ENCODE assay signal across 15 mouse cellular contexts in genomic region chr1:55706933-55707332, GRCm38 (mm10).
A peak's percentile ranks its signal among the peaks of the same experiment; 100 is the strongest.
DNase-seq lines count a peak whose midpoint lies in the region; ATAC-seq and TF ChIP-seq lines count a peak whose summit lies in the region.
"Had no signal": no experiment of that assay in that cellular context is flagged by ENCODE, and none has a peak within 500 bp of the region (broad histone marks: within the 10 kb centered on the region; RNA-seq: fewer than 3 reads in every experiment).

No protein-coding gene starts in this region.

- no peaks in the 10 kb centered on the region for H3K9me3 ChIP-seq in liver, embryonic 12.5 days (replicated peaks)
- H3K9me3 ChIP-seq: hindbrain, embryonic 12.5 days; limb, embryonic 15.5 days; neural tube, embryonic 12.5 days; stomach, embryonic 15.5 days had no signal

- H3K79me2 ChIP-seq in liver, adult 2 months (ENCODE audit: control insufficient read depth, insufficient read depth, low read length) = no peaks in the 10 kb centered on the region

- TF ChIP-seq CTCF in liver, adult 2 months (IDR thresholded peaks at IDR 0.05; ENCODE audit: low read depth, low read length) = no peak
- no peak for TF ChIP-seq CTCF in brain, embryonic 14.5 days (IDR thresholded peaks at IDR 0.05; ENCODE audit: borderline replicate concordance, extremely low read depth, insufficient read depth, insufficient read length)

- no peak overlapping the region for H3K4me2 ChIP-seq in liver, embryonic 12.5 days
- H3K4me2 ChIP-seq: hindbrain, embryonic 12.5 days; limb, embryonic 15.5 days; neural tube, embryonic 12.5 days; stomach, embryonic 15.5 days had no signal

- no peak for TF ChIP-seq POLR2A in liver, adult 2 months (IDR thresholded peaks at IDR 0.05; ENCODE audit: extremely low read depth, insufficient read depth, low read length)
- TF ChIP-seq POLR2A in brain, embryonic 14.5 days (IDR thresholded peaks at IDR 0.05; ENCODE audit: borderline replicate concordance, extremely low read depth, insufficient read depth, insufficient read length, poor library complexity, severe bottlenecking) = no peak

- H3K27ac ChIP-seq in liver, adult 2 months (replicated peaks; ENCODE audit: insufficient read depth, low read depth, low read length) = peak overlapping the region; percentile 69; the same call in 1 of the 2 replicates
- H3K27ac ChIP-seq in liver, embryonic 12.5 days = no peak overlapping the region
- H3K27ac ChIP-seq: hindbrain, embryonic 12.5 days; limb, embryonic 15.5 days; neural tube, embryonic 12.5 days; stomach, embryonic 15.5 days had no signal

- no peak overlapping the region for H3K9ac ChIP-seq in liver, adult 2 months (ENCODE audit: low read depth, low read length)
- H3K9ac ChIP-seq in liver, embryonic 12.5 days = no peak overlapping the region
- H3K9ac ChIP-seq: hindbrain, embryonic 12.5 days; limb, embryonic 15.5 days; neural tube, embryonic 12.5 days; stomach, embryonic 15.5 days had no signal

- no peak overlapping the region for H3K4me3 ChIP-seq in liver, adult 2 months (ENCODE audit: insufficient read depth, low read depth, low read length)
- H3K4me3 ChIP-seq in liver, embryonic 12.5 days = no peak overlapping the region
- H3K4me3 ChIP-seq: hindbrain, embryonic 12.5 days; limb, embryonic 15.5 days; neural tube, embryonic 12.5 days; stomach, embryonic 15.5 days had no signal

- WGBS in liver, adult 2 months = 14% methylated on average over 1 of the region's 1 CpGs
- WGBS in liver, embryonic 12.5 days (ENCODE audit: insufficient replicate concordance) = 60% methylated on average over 1 of the region's 1 CpGs

- DNase-seq in liver, adult 2 months (ENCODE audit: extremely low read depth, low read depth, low spot score) = peak; percentile 99
- peak; percentile 38 for DNase-seq in brain, embryonic 14.5 days (ENCODE audit: low read depth)
- DNase-seq in kidney, adult 8-10 months = peak; percentile 69 to 90
- peak; percentile 34 to 63 for DNase-seq in kidney, postnatal 25 days
- no peak for DNase-seq in adrenal gland, postnatal 25 days
- no peak for DNase-seq in testis, postnatal 10 days (ENCODE audit: low spot score)
- DNase-seq: adrenal gland, adult 2 months; cerebellum, adult 11-12 months; gastrocnemius, postnatal 25 days; spleen, adult 18-20 months had no signal

- ATAC-seq in liver, embryonic 12.5 days = no peak

- no peaks in the 10 kb centered on the region for H3K36me3 ChIP-seq in liver, adult 2 months (ENCODE audit: control insufficient read depth, insufficient read depth, low read length)
- no peaks in the 10 kb centered on the region for H3K36me3 ChIP-seq in liver, embryonic 12.5 days
- H3K36me3 ChIP-seq: hindbrain, embryonic 12.5 days; limb, embryonic 15.5 days; neural tube, embryonic 12.5 days; stomach, embryonic 15.5 days had no signal

- peaks cover 6% of the 10 kb centered on the region for H3K4me1 ChIP-seq in liver, adult 2 months (ENCODE audit: control insufficient read depth, insufficient read depth, low read length)
- no peaks in the 10 kb centered on the region for H3K4me1 ChIP-seq in liver, embryonic 12.5 days
- H3K4me1 ChIP-seq: limb, embryonic 15.5 days; stomach, embryonic 15.5 days had no signal

- H3K27me3 ChIP-seq in liver, adult 2 months (ENCODE audit: control insufficient read depth, insufficient read depth, low read length) = no peaks in the 10 kb centered on the region
- no peaks in the 10 kb centered on the region for H3K27me3 ChIP-seq in liver, embryonic 12.5 days (replicated peaks)
- H3K27me3 ChIP-seq: hindbrain, embryonic 12.5 days; limb, embryonic 15.5 days; neural tube, embryonic 12.5 days; stomach, embryonic 15.5 days had no signal

Comparison
In these comparisons a context has a peak if more than half of its experiments do, and no peak if none do; other contexts are left out.
1. DNase-seq: peak in liver, adult 2 months (single experiment), brain, embryonic 14.5 days (single experiment), kidney, adult 8-10 months (2 of 2) and kidney, postnatal 25 days (2 of 2); none in adrenal gland, postnatal 25 days (single experiment) and testis, postnatal 10 days (single experiment).